16 mouse cellular contexts compared by ENCODE assay signal in the genomic region with DNA sequence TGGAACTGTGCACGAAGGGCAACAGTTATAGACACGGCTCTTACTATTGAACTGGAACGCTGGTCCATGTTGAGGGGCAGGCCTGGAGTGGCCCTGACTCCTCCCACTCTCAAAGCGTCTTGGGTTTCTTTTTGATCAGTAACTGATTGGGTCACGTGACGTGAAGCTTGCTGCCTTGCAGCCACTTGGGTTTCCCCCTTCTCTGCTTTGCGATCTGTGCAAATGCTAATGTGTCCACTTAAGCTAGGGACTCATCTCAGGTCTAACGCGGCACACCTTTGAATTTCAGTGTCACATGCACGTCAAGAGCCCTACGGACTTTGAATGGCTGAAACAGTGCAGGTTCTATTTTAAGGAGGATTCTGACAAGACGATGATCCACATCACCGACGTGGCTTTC.
"Had no signal": no experiment of that assay in that cellular context is flagged by ENCODE, and none has a peak within 500 bp of the region (broad histone marks: within the 10 kb centered on the region; RNA-seq: fewer than 3 reads in every experiment).

No protein-coding gene starts in this region.

- H3K36me3 ChIP-seq: liver, embryonic 13.5 days; neural tube, embryonic 12.5 days; neural tube, embryonic 15.5 days; stomach, embryonic 15.5 days had no signal

- H3K27me3 ChIP-seq: liver, embryonic 13.5 days; neural tube, embryonic 12.5 days; neural tube, embryonic 15.5 days; stomach, embryonic 15.5 days had no signal

- H3K4me1 ChIP-seq: liver, embryonic 13.5 days; neural tube, embryonic 12.5 days; neural tube, embryonic 15.5 days; stomach, embryonic 15.5 days had no signal

- DNase-seq: layer of hippocampus, postnatal 36 days; liver, embryonic 13.5 days; lung, adult 2 months; lung, postnatal 14 days; lung, postnatal 4 days; midbrain, embryonic 14.5 days; right cerebral cortex, adult 18-20 months; right cerebral cortex, postnatal 14 days; spleen, adult 18-20 months; thymus, postnatal 25 days had no signal

- ATAC-seq: intestine, postnatal 0 days had no signal

- H3K27ac ChIP-seq: left cerebral cortex, adult 2 months; liver, embryonic 13.5 days; neural tube, embryonic 12.5 days; neural tube, embryonic 15.5 days; stomach, embryonic 15.5 days had no signal

- H3K9ac ChIP-seq: liver, embryonic 13.5 days; neural tube, embryonic 12.5 days; neural tube, embryonic 15.5 days; stomach, embryonic 15.5 days had no signal

- H3K4me2 ChIP-seq: liver, embryonic 13.5 days; midbrain, embryonic 11.5 days; neural tube, embryonic 12.5 days; neural tube, embryonic 15.5 days; stomach, embryonic 15.5 days had no signal

- H3K4me3 ChIP-seq: left cerebral cortex, adult 2 months; liver, embryonic 13.5 days; neural tube, embryonic 12.5 days; neural tube, embryonic 15.5 days; stomach, embryonic 15.5 days had no signal

- H3K9me3 ChIP-seq: liver, embryonic 13.5 days; neural tube, embryonic 12.5 days; neural tube, embryonic 15.5 days; stomach, embryonic 15.5 days had no signal
